Mouse (Mus musculus) gastrocnemius, adult 2 months (tissue): ENCODE data around the gene Kcnk6. TPM values are rescaled to one million over a fixed set of nuclear protein-coding genes. Genes with fewer than 3 reads are reported as not detected.
"Not testable (repeated sequence)": the region's sequence is repeated elsewhere in the genome, so short reads cannot be mapped to it uniquely, and the experiment has no call there.

Experiments
- DNase-seq: peaks from one replicate; pipeline ENCODE4 v3.0.0; 2022
- H3K27ac ChIP-seq: fragments of 200-600 bp; 2 replicates; pipeline ENCODE4 v1.8.1; 2022; ENCODE audit warnings: mild to moderate bottlenecking
- H3K4me3 ChIP-seq: fragments of 200-600 bp; 2 replicates; pipeline ENCODE4 v1.8.1; 2022; ENCODE audit warnings: mild to moderate bottlenecking, moderate library complexity
- CTCF ChIP-seq: fragments of 200-600 bp; IDR thresholded peaks from 2 replicates; pipeline ENCODE4 v1.8.1; 2022; ENCODE audit warnings: antibody characterized with exemption, mild to moderate bottlenecking, moderate library complexity
- intact Hi-C: fragments of 180-260 bp; cut with DNase I; formaldehyde crosslinking; loops from one replicate; pipeline ENCODE4 v1.15.1; 2025
- total RNA-seq, 2 experiments: library from RNA; stranded (reverse); gene quantifications; 2 replicates each; pipeline ENCODE4 v1.2.3; 2021

Gene Kcnk6
- total RNA-seq, 2 experiments from 2014 or later, result 0.61 to 1.4 TPM

GRCm38 (mm10) chr7:29238019-29238967 lies 6.0 kb upstream of the Kcnk6 start, which contains the start of gene Yif1b:
Yif1b (plus strand) TSS chr7:29238329.
- DNase-seq, result peak; percentile 99
- H3K27ac ChIP-seq, result peak within 1 kb of the TSS; percentile 92
- peak; percentile 20; the same call in 1 of the 2 replicates for TF ChIP-seq CTCF
- intact Hi-C loops, result loop anchor here (5.0 kb wide), 1 partner anchor 641 kb away; the partner anchor contains the start of genes Pak4 and Samd4b
- H3K4me3 ChIP-seq, result peak within 1 kb of the TSS; percentile 82

- intact Hi-C loops, result loop anchor here (5.0 kb wide), 1 partner anchor 640 kb away; the partner anchor contains the start of genes Pak4 and Samd4b
- not testable (repeated sequence) for DNase-seq
Observed at GRCm38 (mm10) chr7:29237596-29237995, 5.3 kb upstream of the Kcnk6 start.

GRCm38 (mm10) chr7:29236593-29236992 lies 4.3 kb upstream of the Kcnk6 start:
- no peak for DNase-seq
- H3K4me3 ChIP-seq, result no peak overlapping the region
- 0 out of 2 replicates have a peak overlapping the region, but pooled peaks have one; percentile 2 for H3K27ac ChIP-seq
- no peak for TF ChIP-seq CTCF
- intact Hi-C loops, result loop anchor here (5.0 kb wide), 1 partner anchor 639 kb away; the partner anchor contains the start of genes Pak4 and Samd4b

More at GRCm38 (mm10) chr7:29237596-29237995, 5.3 kb upstream of the Kcnk6 start:
- peak overlapping the region; percentile 82 for H3K4me3 ChIP-seq
- H3K27ac ChIP-seq, result peak overlapping the region; percentile 92

GRCm38 (mm10) chr7:29234661-29235060 lies 2.3 kb upstream of the Kcnk6 start:
- intact Hi-C loops, result loop anchor here (2.0 to 5.0 kb wide), 2 partner anchors 54 to 637 kb away; partner anchors contain the start of genes Pak4, Psmd8 and Samd4b
- H3K27ac ChIP-seq, result no peak overlapping the region
- DNase-seq, result no peak
- peak; percentile 50 for TF ChIP-seq CTCF
- no peak overlapping the region for H3K4me3 ChIP-seq

- no peak for DNase-seq
- peak overlapping the region; percentile 87; the same call in 1 of the 2 replicates for H3K27ac ChIP-seq
- intact Hi-C loops, result loop anchor here (2.0 kb wide), 1 partner anchor 53 kb away; the partner anchor contains the start of gene Psmd8
- no peak overlapping the region for H3K4me3 ChIP-seq
- TF ChIP-seq CTCF, result no peak
Observed at GRCm38 (mm10) chr7:29233745-29234144, 1.4 kb upstream of the Kcnk6 start.

DNA sequence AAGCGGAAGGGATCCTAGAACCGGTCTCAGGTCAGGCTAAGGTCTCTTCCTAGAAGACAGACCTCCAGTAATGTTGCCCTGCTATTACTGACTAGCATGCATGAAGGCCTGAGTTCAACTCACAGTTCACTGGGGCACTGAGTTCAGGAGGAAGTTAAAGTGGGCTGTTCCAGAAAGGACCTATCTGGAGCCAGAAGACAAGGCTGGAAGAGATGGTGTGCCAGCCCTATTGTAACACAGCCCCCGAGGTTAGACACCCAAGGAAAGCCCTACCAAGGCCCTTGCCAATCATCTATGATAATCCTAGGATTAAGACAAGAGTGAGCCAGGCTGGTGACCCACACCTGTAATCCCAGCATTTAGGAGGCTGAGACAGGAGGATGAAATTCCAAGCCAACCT lies 798 bp downstream of the Kcnk6 start:
- TF ChIP-seq CTCF, result no peak
- Histone ChIP-seq H3K4me3 (peak overlapping the region; percentile 91), H3K27ac (peak overlapping the region; percentile 87)
- intact Hi-C loops, result no loop called here
- no peak for DNase-seq

- intact Hi-C loops, result no loop called here
- Histone ChIP-seq H3K27ac (no peak overlapping the region), H3K4me3 (no peak overlapping the region; the same call in 1 of the 2 replicates)
- no peak for TF ChIP-seq CTCF
- DNase-seq, result no peak
Observed at GRCm38 (mm10) chr7:29230560-29230959, 1.8 kb downstream of the Kcnk6 start.

DNA sequence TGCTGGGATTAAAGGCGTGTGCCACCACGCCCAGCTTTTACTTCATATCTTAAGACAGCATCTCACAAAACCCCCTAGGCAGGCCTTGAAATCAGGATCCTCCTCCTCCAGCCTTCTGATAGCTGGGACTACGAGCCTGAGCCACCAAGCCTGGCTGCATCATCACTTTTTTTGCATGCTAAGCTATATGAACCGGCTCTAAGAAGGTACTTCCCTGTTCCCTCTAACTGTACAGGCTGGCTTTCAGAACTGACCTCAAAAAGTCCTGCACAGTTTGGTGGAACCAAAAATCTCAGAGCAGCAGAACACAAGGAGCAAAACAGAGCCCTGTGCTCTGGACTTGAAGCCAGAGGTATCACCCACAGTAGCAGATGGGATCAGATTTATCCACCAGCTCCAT lies 4.1 kb downstream of the Kcnk6 start:
- H3K4me3 ChIP-seq, result no peak overlapping the region
- H3K27ac ChIP-seq, result no peak overlapping the region
- intact Hi-C loops, result loop anchor here (2.0 kb wide), 1 partner anchor 15 kb away; no protein-coding TSS in a partner anchor
- DNase-seq, result no peak
- TF ChIP-seq CTCF, result no peak

DNA sequence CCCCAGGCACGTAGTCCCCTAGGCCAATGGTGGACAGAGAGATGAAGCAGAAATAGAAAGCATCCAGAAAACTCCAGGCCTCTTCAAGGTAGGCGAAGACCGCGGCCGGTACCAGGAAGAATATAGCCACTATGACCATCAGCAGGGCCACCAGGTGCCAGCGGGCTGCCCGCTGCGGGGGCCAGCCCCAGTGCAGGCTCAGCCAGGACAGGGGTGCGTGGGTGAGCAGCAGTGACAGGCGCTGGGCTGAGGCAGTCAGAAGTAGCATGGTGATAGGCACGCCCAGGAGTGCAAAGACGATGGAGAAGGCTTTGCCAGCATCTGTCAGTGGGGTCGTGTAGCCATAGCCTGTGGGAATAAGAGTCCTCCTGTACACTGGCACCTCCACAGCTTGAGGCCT lies 6.8 kb downstream of the Kcnk6 start:
- intact Hi-C loops, result no loop called here
- TF ChIP-seq CTCF, result no peak
- H3K27ac ChIP-seq, result no peak overlapping the region
- DNase-seq, result no peak
- no peak overlapping the region for H3K4me3 ChIP-seq

- no peak for DNase-seq
- intact Hi-C loops, result no loop called here
- TF ChIP-seq CTCF, result no peak
- no peak overlapping the region for H3K27ac ChIP-seq
- no peak overlapping the region for H3K4me3 ChIP-seq
Observed at GRCm38 (mm10) chr7:29224756-29225394, 7.4 kb downstream of the Kcnk6 start.

DNA sequence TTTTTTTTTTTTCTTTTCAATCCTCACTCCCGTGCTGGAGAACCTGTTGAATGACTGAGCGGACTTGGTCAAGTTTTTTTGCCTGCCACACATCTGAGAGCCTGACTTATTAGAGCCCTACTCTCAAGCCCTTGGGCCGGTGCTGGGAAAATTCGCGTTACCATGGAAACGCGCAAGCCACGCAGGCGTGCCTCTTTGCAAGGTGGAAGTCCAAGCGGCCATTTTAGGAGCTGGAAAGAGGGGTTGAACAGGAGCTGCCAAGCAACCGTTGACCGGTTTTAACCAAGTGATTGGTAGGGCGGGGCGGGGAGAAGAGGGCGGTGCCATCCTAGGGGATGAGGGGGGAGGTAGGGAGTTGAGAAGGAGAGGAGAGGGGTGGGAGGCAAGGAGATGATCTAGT lies 17.5 kb downstream of the Kcnk6 start:
- Histone ChIP-seq H3K27ac (no peak overlapping the region), H3K4me3 (no peak overlapping the region)
- no peak for TF ChIP-seq CTCF
- no peak for DNase-seq
- intact Hi-C loops, result no loop called here

DNA sequence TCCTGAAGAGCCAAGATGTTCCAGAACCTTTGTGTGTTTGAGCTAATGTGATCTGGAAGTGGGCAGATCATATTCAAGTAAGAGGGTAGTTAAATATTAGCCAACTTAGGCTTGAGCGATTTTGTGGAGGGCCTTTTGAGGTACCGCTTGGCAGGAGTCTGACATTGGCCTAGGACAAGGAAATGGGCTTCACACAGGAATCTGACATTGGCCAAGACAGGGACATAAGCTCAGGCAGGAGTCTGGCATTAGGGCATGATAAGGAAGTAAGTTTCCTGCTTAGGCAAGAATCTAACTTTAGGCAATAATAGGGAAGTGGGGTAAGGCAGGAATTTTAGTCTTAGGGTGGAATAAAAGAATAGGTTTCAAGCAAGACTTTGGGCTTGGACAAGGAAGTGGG lies 18.1 kb downstream of the Kcnk6 start:
- intact Hi-C loops, result no loop called here
- no peak for DNase-seq
- no peak overlapping the region for H3K27ac ChIP-seq
- no peak overlapping the region for H3K4me3 ChIP-seq
- no peak for TF ChIP-seq CTCF
